Mouse (Mus musculus): ENCODE measurements around the gene Rgs17. TPM values are rescaled to one million over a fixed set of nuclear protein-coding genes. Genes with fewer than 3 reads are reported as not detected.
A peak's percentile ranks its signal among the peaks of the same experiment; 100 is the strongest.
"Not testable (repeated sequence)": the region's sequence is repeated elsewhere in the genome, so short reads cannot be mapped to it uniquely, and the experiment has no call there.

The Rgs17 gene
- 10 to 100 TPM; 32.1 to 34.4 TPM for total RNA-seq (2021)

DNA sequence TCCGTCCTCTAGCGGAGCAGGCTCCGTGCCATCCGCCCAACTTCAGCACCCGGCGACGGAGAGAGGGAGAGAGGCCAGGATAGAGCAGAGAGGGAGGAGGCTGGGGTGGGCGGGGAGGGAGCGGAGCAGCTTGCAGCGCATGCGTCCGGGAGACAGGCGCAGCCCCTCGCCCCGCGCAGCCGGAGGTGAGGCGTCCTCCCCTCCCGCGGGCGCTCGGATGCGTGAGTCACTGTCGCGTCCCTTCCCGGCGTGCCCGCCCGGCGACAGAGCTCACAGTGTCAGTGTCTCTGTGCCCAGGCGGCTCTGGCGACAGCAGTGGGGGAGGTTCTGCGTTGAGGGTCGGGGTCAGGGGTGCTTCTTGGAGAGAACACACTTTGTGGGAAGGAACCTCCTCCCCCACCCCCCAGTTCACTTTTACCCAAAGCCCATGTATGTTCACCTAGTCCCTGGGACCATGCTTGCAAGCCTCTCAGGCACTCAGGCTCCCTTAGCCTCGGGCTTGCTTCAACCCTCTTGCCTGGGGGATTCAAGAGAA, at the start of gene Rgs17:
Gene Rgs17, minus strand, starts transcription at position 107 of the 535 bp plus-strand sequence.
- DNase-seq (ENCODE audit: extremely low spot score in 1 of 2, low spot score in 1 of 2): peak; percentile 57 to 58

DNA sequence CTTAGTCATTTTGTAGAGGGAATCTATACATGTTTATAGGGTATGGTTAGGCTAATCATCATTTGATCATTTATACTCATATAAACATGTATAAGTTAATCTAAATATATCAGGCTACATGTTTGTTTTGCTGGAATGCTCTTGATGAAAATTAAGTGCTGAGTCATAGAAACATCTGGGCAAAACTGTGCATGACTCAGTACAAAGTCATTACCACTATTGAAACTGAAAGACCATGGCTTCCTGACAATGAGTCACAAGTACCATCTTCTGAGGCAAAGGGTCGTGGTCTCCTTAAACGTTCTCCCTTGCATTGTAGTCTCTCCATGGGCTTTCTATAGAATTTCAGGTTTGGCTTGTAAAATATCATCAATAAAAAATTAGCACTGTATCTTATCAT, 45.5 kb upstream of the Rgs17 start:
- no peak for DNase-seq (ENCODE audit: extremely low spot score in 1 of 2, low spot score in 1 of 2)

DNA sequence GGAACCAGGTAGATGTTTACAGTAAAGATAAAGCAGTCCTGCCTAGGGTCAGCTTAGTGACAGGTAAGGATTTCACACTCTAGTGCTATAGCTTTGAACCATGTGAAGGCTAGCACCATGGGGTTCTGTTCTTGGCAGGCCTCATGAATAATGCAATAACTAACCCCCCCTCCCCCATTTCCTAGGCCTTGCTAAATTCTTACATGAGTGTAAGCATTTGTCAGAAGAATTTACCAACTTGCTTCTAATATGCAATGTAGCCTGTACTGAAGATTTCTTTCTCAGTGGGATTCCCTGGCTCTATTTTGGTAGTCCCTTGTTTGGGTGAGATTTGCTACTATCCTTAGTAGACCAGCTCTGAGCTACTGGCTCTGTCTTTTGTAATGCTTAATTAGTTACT, 31.6 kb upstream of the Rgs17 start:
- not testable (repeated sequence) for DNase-seq (ENCODE audit: extremely low spot score in 1 of 2, low spot score in 1 of 2)

DNA sequence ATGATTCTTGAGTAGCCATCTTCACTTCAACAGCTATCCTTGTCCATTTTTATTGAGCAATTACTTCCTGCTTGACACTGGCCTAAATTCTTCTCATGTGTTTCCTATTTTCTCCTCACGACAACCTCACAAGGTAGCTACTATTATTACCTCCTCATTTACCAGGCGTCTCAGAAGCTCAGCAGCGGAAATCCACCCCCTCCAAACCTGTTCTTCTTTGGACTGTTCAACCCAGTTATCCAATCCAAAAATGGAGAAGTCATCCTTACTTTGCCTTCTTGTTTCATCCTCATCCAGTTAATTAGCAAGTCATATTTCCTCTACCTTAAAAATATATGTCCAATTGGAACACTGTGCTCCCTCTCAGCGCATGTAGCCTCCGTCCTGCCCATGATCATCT, 2.1 kb upstream of the Rgs17 start:
- no peak for DNase-seq (ENCODE audit: extremely low spot score in 1 of 2, low spot score in 1 of 2)

DNA sequence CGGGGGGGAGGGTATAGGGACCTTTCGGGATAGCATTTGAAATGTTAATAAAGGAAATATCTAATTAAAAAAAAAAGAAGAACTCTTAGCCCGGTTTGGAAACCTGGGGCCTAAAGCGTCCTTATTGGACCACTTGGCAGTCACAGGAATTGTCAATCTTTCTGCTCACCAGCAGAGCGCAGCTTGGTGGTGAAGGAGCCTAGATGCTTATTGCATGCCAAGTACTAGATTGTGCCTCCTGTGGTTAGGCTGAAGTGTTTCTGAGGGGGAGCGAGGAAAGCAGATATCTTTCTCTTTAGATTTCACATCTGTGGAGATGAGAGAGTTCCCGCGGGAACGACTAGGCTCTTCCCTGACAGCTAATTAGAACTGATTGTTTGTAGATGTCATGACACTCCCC, 896 bp upstream of the Rgs17 start:
- DNase-seq (ENCODE audit: extremely low spot score in 1 of 2, low spot score in 1 of 2): peak in 1 of 2 experiments; percentile 8

DNA sequence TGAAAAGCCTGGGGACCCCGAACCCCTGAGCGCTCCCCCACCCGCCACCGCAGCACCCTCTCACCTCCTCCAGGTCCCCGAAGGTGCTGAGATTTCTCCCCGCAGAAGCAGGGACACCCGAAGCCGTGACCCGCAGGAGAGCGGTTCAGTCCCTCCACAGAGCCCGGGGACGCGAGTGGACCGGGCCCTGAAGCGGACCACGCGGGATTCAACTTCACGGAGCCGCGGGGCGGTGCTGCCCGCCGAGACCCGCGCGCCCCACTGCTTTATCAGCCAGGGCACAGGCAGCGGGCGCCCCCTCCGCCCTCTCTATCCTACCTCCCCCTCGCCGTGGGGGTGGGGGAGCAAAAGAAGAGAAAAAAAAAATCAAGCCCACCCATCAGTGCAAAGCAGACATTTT, 429 bp downstream of the Rgs17 start:
- peak; percentile 11 to 12 for DNase-seq (ENCODE audit: extremely low spot score in 1 of 2, low spot score in 1 of 2)

DNA sequence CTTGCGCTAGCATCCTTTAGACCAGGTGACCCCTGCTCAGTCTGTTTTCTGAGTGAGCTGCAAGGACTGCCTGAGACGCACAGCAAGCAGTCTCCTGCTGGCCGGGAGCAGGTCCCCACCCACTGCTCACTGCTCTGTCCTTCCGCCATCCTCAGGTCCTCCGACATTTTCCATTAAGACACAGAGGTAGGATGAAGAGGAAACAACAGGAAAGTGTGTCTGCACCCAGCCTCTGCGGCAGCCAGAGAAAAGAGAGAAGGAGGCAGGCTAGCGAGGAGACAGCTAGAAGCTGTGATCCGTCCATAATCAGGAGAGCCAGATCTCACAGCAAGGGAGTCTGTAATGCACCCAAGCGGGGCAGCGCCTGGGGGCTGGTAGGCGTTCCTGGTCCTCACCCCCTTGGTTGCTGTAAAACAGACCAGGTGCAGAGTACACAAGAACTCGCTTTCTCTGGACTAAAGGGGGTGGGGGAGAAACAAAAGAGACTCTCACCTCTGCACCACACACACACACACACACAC, 1.1 kb downstream of the Rgs17 start:
- DNase-seq (ENCODE audit: extremely low spot score in 1 of 2, low spot score in 1 of 2): peak; percentile 11 to 38

DNA sequence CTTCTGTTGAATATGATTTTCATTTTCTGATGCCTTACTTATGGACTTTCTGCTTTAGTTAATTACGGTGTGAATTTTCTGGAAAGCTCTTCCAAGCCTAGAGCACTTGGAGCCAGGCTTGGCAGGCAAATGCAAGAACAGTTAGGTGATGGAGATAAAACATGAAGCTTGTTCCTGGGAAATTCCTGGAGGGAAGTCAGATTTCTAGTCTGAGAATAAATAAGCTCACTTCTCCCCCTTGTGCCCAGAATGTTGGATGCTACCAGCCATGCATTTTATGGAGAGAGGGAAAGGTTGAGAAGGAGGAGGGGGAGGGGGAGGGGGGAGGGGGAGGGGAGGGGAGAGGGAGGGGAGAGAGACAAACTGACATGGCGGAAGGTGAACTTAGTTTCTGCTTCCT, 17.8 kb downstream of the Rgs17 start:
- no peak for DNase-seq (ENCODE audit: extremely low spot score in 1 of 2, low spot score in 1 of 2)

DNA sequence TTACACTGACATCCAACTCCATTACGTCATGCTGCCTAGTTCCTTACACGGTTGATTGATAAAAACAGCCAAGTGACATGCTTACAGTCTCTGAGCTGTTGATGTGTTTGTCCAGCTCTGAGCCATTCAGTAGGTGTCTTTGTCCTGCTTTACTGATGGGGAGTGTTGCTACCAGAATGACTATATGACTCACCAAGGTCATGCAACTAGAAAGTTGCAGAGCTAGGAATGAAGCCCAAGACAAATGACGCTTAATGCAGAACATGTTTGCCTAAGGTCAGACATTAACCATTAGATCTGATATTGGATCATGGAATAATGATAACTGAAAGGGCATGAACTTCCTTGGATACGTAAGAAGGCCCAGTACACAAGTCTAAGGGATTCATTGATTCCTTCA, 20.4 kb downstream of the Rgs17 start:
- DNase-seq (ENCODE audit: extremely low spot score in 1 of 2, low spot score in 1 of 2): no peak

DNA sequence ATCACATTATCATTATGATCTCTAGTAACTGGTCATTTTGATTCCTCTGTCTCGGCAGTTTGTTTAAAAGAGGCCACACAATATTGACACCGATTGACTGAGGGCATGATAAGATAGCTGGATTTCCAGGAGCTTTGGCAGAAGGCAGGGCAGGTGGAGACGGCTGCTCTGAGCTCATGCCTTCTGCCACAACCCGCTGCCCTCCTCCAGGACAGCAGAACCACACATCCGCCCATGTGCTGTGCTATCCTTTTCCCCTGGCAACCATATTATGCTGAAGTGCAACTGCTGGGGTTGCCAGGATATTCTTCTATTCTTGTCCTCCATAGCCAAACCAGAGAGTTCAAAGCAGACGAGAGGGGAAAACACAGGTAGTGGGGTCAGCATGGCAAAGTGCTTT, 21.5 kb downstream of the Rgs17 start:
- no peak for DNase-seq (ENCODE audit: extremely low spot score in 1 of 2, low spot score in 1 of 2)

DNA sequence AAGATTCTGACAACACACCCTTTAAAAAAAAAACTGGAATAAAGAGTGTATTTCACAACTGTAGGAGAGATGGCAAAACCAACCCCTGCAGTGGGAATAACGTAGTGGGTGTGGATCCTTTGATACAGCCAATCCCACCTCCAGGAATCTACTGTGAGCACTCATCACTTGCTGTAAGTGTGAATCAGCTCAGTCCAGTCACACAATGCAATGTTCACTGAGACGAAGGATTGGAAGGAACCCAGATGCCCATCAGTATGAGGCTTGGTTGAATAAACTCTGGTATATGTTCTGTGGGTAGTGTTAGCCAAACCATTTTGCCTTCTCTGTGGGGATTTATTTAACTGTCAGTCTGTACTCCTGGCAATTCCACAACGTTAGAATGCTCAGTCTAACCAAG, 45.1 kb downstream of the Rgs17 start:
- no peak for DNase-seq (ENCODE audit: extremely low spot score in 1 of 2, low spot score in 1 of 2)

DNA sequence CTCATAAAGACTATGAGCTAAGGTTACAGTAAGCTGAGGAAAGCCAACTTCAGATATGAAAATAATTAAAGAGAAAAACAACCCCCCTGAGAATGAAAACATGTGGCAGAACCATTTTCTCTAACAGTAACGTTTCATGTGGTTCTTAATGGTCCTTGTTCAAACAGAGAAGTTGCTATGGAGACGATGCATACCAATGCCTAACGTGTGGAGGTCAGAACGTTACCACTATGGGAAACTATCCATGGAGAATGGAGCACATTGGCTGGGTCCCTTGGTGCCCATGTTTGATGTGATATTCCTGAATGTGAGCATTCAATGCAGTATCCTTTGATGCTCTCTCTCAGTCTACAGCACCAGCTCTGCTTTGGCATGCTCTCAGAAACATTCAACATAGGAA, 51.1 kb downstream of the Rgs17 start:
- DNase-seq (ENCODE audit: extremely low spot score in 1 of 2, low spot score in 1 of 2): no peak

DNA sequence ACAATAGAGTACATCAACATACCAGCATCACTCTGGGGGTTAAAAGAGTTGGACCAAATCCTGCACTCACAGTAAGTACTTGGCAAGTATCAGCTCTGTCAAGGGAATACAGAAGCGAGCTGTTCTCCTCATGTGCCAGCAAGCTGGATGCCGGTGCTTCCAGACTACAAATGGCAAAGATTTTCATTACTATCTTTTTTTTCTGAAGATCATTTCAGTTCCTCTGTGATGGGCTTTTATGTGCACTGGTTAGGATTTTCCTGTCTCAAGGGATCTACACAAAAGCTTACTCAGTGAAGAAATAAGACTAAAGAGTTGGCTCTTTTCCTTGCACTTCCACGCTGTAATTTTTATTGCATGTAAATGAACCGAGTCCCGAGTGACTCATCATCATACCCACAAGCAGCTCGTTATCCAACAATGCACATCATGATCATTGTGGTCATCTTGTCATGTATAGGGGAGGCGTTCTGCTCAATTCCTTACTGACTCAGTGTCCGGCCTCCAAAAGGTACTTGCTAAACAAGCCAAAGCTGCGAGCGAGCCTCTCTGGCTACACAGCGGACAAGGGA, 54.1 kb downstream of the Rgs17 start:
- no peak for DNase-seq (ENCODE audit: extremely low spot score in 1 of 2, low spot score in 1 of 2)

DNA sequence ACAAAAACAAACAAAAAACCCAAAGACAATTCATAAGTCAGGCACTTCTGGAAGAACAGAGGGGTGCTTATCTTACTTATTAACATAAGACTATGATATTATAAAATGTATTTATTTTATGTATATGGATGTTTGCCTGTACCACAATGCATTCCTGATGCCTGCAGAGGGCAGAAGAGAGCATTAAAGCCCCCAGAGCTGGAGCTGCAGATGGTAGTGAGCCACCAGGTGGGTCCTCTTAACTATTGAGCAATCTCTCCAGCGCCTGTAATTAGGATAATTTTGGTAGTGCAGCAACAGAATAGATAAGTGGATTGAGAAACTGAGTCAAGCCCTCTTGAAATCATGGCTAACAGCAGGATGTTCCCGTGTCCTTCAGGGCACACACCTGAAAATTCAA, 56.2 kb downstream of the Rgs17 start:
- DNase-seq (ENCODE audit: extremely low spot score in 1 of 2, low spot score in 1 of 2): no peak

DNA sequence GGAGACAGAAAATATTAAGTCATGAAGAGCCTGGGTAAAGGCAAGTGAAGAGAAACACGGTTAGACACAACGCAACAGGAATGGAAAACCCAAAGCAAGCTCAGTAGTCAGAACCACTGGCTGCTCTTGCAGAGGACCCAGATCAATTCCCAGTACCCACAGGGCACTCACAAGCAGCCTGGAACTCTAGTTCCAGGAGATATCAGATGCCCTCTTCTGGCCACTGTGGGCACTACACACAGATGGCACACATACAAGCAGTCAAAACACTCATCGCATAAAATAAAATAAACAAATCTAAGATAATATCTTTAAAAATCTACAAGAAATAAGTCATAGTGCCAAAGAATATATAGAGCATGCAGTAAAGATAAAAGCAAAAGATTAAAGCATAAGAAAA, 59.5 kb downstream of the Rgs17 start:
- no peak for DNase-seq (ENCODE audit: extremely low spot score in 1 of 2, low spot score in 1 of 2)

DNA sequence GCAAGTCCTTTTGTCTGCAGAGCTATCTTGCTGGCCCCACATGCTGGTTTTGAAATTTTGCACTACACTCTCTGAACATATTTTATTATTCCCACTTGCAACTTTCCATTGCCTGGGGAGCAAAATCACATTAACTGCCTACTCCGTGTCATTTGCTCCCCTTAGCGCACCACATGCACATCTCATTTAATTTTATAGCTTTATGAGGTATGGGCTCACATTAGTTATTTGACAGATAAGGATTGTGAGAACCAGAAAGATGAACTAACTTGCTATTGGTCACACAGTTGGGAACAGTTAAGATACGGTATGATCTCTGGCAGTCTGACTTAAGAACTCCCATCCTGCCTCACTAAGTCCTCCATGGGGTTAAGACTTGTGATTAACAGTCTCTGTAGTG, 61.4 kb downstream of the Rgs17 start:
- DNase-seq (ENCODE audit: extremely low spot score in 1 of 2, low spot score in 1 of 2): no peak

DNA sequence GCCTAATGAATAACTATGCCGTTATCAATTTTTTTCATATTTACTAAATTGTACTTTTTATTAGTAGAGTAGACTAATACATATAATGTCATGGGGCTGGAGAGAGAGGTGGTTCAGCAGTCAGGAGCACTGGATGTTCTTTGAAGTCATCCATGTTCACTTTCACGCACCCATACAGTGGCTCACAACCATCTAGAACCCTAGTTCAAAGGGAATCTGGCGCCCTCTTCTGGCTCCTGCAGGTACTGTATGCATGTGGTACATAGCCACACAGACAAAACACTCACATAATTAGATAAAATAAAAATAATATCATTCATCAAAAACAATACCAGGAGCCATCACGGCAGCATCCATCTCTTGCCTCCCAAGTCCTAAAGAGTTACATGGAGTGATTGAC, 62.5 kb downstream of the Rgs17 start:
- no peak for DNase-seq (ENCODE audit: extremely low spot score in 1 of 2, low spot score in 1 of 2)

DNA sequence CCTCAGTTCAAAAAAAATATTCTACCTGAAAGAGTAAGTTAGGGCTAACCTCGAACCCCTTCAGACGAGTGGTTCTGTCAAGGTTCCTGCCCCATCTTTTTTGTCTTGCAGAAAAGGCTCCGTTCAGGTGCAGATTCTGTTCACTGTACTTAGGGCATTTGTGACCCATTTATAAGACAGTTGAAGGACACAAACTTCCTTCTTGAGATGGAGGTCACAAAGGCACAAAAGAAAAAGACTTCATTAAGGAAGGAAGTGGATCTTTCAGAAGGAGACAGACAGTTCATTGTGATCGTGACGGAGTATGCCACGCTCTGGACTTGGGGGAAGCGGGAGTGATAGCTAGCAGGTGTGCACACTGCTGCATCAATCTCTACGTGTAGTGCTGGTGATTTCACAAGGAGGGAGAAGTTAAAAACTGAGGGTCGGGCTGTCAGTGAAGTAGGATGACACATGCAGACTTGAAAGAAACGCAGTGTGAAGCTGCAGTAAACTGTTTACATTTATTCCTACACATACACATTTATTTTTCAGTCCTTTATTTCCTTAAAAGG, 64.1 kb downstream of the Rgs17 start:
- DNase-seq (ENCODE audit: extremely low spot score in 1 of 2, low spot score in 1 of 2): no peak

DNA sequence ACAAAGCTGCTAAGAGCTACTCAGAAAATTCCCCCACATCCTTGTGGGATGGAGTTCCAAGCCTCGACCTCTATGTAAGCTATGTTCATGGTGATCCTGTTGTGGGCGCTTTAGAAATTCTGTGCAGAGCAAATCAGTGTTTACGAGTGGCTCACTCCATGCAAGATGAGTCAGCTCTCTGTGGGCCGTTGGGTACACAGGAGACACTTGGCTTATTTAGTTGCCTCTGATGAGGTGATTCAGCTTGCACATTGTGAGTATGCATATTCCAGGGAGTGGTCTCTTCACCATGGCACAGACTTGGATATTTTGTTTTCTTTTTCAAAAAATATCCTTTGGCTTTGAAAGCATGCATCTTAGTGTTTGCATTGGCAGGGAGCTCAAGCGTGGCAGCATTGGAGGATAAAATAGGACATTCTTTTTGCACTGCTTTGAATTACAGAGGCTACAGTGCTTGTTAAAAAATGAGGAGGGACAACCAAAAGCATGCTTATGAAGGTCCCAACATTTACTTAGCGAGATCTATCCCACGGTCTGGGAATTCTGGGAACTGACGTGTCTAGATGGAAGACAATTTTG, 68.8 kb downstream of the Rgs17 start:
- no peak for DNase-seq (ENCODE audit: extremely low spot score in 1 of 2, low spot score in 1 of 2)

DNA sequence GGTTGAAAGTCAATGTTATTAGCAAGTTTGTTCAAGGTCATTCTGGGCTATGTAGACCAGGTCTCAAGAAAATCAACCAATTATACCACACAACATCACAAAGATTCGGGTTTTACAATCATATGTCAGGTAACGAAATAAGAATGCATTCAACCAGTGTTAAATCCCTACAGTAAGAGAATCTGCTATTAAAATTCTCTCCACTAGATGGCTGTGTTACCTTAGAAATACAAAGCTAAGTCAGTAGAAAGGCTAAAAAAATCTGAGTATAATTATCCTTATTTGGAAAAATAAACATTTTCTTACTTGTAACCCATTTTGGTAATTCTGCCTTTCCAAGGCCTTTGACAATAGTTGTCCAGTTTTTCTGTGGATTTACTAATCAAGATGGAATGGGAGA, 75.3 kb downstream of the Rgs17 start:
- no peak for DNase-seq (ENCODE audit: extremely low spot score in 1 of 2, low spot score in 1 of 2)

DNA sequence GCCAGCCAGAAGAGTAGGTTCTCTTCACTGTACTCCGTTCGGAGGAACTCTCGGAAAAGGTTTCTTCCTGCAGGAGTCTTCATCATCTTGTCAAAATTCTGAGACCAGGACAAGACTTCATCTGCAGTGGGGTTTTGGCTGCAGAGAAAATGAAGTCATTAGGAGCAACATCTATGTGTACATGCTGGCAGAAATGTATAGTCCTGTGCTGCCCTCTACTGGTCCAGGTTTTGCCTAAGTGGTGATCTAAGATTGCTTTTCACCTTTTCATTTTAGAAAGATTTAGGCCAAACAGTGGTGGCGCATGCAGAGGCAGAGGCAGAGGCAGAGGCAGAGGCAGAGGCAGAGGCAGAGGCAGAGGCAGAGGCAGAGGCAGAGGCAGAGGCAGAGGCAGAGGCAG, 80.8 kb downstream of the Rgs17 start:
- DNase-seq (ENCODE audit: extremely low spot score in 1 of 2, low spot score in 1 of 2): peak in 1 of 2 experiments; percentile 60

All from layer of hippocampus, postnatal 25 days (tissue).